Mouse (Mus musculus) embryonic fibroblast, embryonic 13.5 days (primary cell): ENCODE data around the gene Gys1.

Experiments used
- CTCF ChIP-seq: IDR thresholded peaks from 2 replicates; pipeline ENCODE4 v1.5.1; 2011; ENCODE audit warnings: mild to moderate bottlenecking, control low read depth, low read length, moderate library complexity, borderline replicate concordance; ENCODE audit not compliant: insufficient read depth
- POLR2A ChIP-seq: IDR thresholded peaks from 2 replicates; pipeline ENCODE4 v1.6.1; 2011; ENCODE audit warnings: low read depth, mild to moderate bottlenecking, control low read depth, low read length, moderate library complexity

GRCm38 (mm10) chr7:45437521-45438276 is 3.1 kb downstream of the Gys1 start, which contains the start of gene Ruvbl2:
- no peak for TF ChIP-seq CTCF
- no peak for TF ChIP-seq POLR2A
